Mouse (Mus musculus) urinary bladder, adult 2 months (tissue): Measurements from ENCODE around the gene Trim80. TPM values are rescaled to one million over a fixed set of nuclear protein-coding genes. Genes with fewer than 3 reads are reported as not detected.
A peak's percentile ranks its signal among the peaks of the same experiment; 100 is the strongest.
"Not testable (repeated sequence)": the region's sequence is repeated elsewhere in the genome, so short reads cannot be mapped to it uniquely, and the experiment has no call there.

Experiments
- DNase-seq: peaks from one replicate; pipeline ENCODE4 v3.0.0; 2022; ENCODE audit warnings: low spot score
- polyA plus RNA-seq: library from polyadenylated mRNA; depleted of rRNA; stranded (reverse); fragments of >200 nt; gene quantifications from 2 replicates; pipeline ENCODE4 v1.2.3, GENCODE M21; 2012

Trim80 gene
- polyA plus RNA-seq, 1 experiment = 0.04 TPM

GRCm38 (mm10) chr11:115461846-115462242 lies 21.5 kb downstream of the Trim80 start:
- DNase-seq = no peak

GRCm38 (mm10) chr11:115462243-115462891 lies 22.0 kb downstream of the Trim80 start, which contains the start of gene Slc16a5:
TSS of gene Slc16a5 (plus strand) at chr11:115462474.
- no peak for DNase-seq

- DNase-seq = no peak
Observed at GRCm38 (mm10) chr11:115463397-115463796, 23.1 kb downstream of the Trim80 start.

GRCm38 (mm10) chr11:115464851-115465250 lies 24.5 kb downstream of the Trim80 start:
- no peak for DNase-seq

- DNase-seq = no peak
Observed at GRCm38 (mm10) chr11:115467217-115467618, 26.9 kb downstream of the Trim80 start.

- DNase-seq = no peak
Observed at GRCm38 (mm10) chr11:115472183-115472582, 31.8 kb downstream of the Trim80 start.

- DNase-seq = peak; percentile 86
Observed at GRCm38 (mm10) chr11:115473626-115474275, 33.4 kb downstream of the Trim80 start.

GRCm38 (mm10) chr11:115475025-115475757 lies 34.8 kb downstream of the Trim80 start, which contains the start of gene Armc7:
TSS of gene Armc7 (plus strand) at chr11:115475667.
- DNase-seq = peak; percentile 76

- DNase-seq = no peak
Observed at GRCm38 (mm10) chr11:115475758-115476237, 35.5 kb downstream of the Trim80 start.

GRCm38 (mm10) chr11:115476630-115477029 lies 36.3 kb downstream of the Trim80 start:
- DNase-seq = not testable (repeated sequence)

GRCm38 (mm10) chr11:115477388-115477787 lies 37.0 kb downstream of the Trim80 start:
- not testable (repeated sequence) for DNase-seq

GRCm38 (mm10) chr11:115478296-115478938 lies 38.1 kb downstream of the Trim80 start:
- DNase-seq = no peak

GRCm38 (mm10) chr11:115481553-115482259 lies 41.4 kb downstream of the Trim80 start:
- DNase-seq = no peak

GRCm38 (mm10) chr11:115483278-115483677 lies 42.9 kb downstream of the Trim80 start:
- no peak for DNase-seq

- peak; percentile 63 for DNase-seq
Observed at GRCm38 (mm10) chr11:115483726-115484125, 43.4 kb downstream of the Trim80 start.

- no peak for DNase-seq
Observed at GRCm38 (mm10) chr11:115485155-115485554, 44.8 kb downstream of the Trim80 start.

GRCm38 (mm10) chr11:115488551-115489104 lies 48.3 kb downstream of the Trim80 start:
- no peak for DNase-seq

GRCm38 (mm10) chr11:115490441-115491355 lies 50.4 kb downstream of the Trim80 start:
- peak; percentile 27 for DNase-seq

- peak; percentile 73 for DNase-seq
Observed at GRCm38 (mm10) chr11:115491356-115492083, 51.2 kb downstream of the Trim80 start, which contains the start of gene Nt5c. TSS of gene Nt5c (minus strand) at chr11:115491862.
